Mouse (Mus musculus) neural tube, postnatal 0 days (tissue): Measurements from ENCODE around the gene Kirrel2. TPM values are rescaled to one million over a fixed set of nuclear protein-coding genes. Genes with fewer than 3 reads are reported as not detected.

Experiments
- polyA plus RNA-seq: library from polyadenylated mRNA; unstranded; fragments of >200 nt; fragmentation: Nextera tagmentation; extraction: Ambion mirVana; gene quantifications from 2 replicates; pipeline ENCODE4 v1.2.1, GENCODE M21; 2015

The Kirrel2 gene
- polyA plus RNA-seq: 0.46 and 0.90 TPM in 2 replicates

DNA sequence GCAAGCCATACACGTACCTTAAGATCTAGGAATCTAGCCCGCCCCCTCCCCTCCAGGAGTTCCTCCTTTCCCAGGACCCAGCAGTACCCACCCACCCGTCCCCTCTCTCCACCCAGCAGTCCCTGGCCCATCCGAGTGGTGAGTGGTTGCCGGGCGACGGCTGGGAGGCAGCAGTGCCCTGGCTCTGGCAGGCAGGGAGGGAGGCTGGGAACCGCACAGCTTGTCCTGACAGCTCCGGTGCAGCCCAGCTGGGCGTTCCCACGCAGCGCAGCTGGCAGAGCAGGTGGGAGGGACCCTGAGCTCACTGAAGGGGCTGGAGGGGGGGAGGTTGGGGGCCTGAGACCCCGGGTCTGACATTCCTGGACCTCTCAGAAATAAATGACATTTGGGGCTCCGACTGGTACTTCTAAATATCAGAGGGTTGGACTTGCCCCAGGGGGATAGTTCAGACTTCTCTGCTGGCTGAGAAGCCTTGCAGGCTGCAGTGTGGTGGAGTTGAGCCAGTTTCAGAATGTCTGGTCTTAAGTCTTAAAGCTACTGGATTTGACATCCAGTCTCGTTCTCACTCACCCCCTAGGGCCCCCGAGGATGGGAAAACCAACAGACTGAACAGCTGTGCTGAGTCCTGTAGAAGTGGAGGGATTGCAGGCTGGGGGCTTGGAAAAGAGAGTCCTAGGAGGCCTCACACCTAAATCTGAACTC is at the start of gene Kirrel2, which contains the start of gene Nphs1:
Gene Kirrel2 (minus strand): TSS at position 62 of the 702 bp plus-strand sequence.
Gene Nphs1 (plus strand): TSS at position 687 of the 702 bp plus-strand sequence.

DNA sequence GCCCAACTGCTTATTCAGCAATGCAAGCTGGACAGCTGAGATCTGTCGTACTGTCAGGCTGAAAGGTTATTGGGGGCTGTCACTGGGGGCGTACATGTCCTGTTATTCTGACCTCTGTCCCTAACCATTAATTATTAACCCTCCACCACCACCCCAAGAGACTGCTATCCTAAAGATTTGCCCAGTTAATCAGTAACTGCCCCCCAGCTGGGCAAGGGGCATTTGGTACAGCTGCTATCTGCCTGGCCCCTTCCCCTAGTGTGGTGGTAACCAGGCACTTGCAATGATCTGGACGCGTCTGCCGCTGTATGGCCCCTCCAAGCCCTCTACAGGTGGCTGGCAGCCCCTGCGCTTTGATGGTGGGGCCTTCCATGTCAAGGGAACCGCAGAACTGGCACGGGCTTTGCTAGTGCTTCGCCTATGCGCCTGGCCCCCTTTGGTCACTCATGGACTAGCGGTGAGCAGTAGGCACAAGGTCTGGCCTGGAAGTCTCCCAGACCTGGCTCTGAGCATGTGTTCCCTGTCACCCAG is 36.0 kb upstream of the Kirrel2 start, which contains the start of gene Prodh2:
Gene Prodh2 (plus strand): TSS at position 222 of the 531 bp plus-strand sequence.

DNA sequence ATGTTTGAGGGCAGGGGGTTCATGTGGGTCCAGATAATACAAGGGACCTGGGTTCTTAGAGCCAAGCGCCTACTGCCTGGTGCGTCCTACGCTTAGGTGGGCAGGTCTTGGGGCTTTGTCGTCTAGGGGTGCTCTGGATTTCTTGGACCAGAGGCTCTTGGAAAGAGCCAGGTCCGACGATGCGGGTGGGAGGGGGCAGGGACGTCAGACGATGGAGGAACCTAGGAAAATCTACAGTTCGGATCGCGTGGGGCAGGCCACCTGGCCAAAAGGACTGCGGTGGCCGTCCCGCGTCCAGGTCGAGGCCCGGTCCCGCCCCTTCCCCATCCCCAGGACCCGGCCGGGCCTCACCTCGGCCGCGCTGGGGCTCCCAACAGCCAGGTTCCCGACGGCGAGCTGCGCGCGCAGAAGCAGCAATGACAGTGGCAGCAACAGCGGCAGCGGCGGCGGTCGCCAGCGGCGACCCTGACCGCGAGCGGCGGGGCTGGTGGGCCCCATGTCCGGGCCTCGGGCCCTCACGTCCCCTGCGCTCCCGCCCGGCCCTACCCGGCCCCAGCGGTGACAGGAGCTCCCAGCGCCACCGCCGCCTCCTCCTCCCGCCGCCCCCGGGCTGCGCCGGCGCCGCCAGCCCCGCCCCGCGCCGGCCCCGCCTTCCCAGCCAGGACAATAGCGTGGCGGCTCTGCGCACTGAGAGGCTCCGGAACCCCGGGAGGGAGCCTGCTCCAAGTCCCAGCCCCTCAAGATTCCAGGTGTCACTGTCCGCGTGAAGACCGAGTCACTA is 12.3 kb downstream of the Kirrel2 start, which contains the start of gene Aplp1:
Gene Aplp1 (minus strand): TSS at position 565 of the 781 bp plus-strand sequence.

DNA sequence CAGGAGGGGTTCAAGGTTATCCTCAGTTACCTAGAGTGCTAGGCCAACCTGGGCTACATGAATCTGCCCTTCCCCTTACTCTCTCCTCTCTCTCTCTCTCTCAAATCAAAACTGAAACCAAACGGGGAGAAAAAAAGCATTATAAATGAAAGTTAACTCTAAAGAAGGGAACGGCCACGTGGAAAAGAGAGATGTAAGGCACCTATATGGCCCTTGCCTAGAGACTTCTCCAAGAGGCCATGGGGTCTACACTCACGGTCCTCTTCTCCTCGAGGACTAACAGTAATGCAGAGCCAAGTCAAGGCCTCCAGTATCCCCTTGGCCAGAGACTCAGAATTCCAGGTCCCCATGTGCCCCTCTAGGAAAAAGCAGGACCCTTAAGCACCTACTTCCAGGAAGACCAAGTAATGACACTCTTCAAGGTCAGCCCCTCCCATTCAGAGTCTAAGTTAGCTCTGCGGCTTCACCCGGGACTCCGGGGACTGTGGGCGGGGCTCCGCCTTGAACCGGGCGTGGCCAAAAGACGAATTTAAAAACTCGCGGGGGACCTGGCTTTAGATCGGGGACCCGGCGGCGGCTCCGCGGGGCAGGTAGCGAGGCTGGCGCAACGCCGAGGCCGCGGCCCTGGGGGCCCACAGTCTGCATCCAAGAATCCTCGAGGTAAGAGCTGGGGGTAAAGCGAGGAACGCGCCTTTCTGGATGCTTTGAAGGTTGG is 36.2 kb downstream of the Kirrel2 start, which contains the start of gene Nfkbid:
Gene Nfkbid (plus strand): TSS at position 558 of the 715 bp plus-strand sequence.

DNA sequence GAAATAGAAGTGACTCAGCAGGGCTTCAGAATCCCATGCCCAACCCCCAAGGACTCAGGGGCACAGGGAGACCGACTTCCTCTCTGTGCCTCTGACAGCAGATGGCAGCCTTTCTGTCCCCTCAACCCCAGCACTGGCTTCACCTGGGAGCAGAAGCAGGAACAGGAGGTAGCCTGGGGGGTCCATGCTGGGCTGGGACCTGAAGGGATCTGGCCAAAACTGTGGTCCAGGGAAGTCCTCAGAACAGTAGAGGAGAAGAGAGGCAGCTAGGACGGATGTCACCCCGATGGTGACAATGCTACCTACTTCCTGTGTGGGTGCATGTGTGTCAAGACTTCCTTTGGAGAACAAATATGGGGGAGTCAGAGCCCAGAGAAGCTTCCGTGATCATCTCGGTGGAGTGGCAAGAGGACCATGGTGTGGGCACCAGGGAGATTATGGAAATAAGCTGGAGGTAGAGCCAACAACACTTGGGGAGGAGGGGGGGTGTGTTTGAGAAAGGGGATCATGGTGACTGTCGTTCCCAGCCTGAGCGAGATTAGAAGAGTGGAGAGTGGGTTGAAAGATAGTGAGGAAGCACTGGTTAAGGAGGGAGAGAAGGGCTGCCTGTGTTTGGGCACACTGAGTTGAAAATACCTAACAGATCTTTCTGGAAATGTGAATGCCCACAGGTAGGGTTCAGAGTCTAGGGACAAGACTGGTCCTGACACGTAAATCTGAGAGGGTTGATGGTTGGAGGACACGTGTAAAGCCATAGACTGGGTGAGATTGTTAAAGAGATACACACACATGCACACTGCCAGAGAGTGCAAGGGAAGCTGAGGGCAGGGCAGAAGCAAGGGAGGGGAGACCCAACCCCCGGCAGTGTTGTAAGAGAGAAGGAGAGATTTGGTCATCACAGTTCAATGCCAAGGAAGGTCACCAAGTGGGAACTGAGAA is 37.7 kb downstream of the Kirrel2 start, which contains the start of gene Hcst:
Gene Hcst (minus strand): TSS at position 294 of the 939 bp plus-strand sequence.

DNA sequence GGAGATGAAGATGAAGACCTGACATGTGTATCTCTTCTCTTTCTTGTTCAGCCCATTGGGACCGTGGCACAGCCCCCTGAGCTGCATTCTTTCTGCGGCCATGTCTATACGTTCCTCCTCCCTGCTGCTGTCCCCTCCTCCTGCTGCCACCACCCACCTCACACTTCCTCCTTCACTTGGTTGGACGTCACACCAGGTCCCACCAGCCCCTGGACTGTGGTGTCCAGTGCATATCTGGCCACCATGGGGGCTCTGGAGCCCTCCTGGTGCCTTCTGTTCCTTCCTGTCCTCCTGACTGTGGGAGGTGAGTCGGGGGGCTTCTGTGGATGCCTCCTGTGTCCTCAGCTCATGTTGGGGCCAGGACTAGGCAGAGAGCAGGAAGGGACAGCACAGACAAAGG is 43.9 kb downstream of the Kirrel2 start, which contains the start of gene Tyrobp:
Gene Tyrobp (plus strand): TSS at position 165 of the 400 bp plus-strand sequence.

Other genes with a start within 250 kb of the Kirrel2 start
- gene Polr2i, start 225.7 kb downstream of the Kirrel2 start, polyA plus RNA-seq: 188 and 198 TPM in 2 replicates
- gene Tbcb, start 225.4 kb downstream of the Kirrel2 start, polyA plus RNA-seq: 477 and 510 TPM in 2 replicates
- not detected in 2 replicates for gene Ovol3, start 222.0 kb downstream of the Kirrel2 start, polyA plus RNA-seq
- 0.57 and 0.79 TPM in 2 replicates for gene Thap8, start 177.6 kb downstream of the Kirrel2 start, polyA plus RNA-seq
- gene Wdr62, start 177.3 kb downstream of the Kirrel2 start, polyA plus RNA-seq: 3.5 TPM in 2 replicates
- 106 and 124 TPM in 2 replicates for gene Clip3, start 166.0 kb downstream of the Kirrel2 start, polyA plus RNA-seq
- gene Alkbh6, start 149.0 kb downstream of the Kirrel2 start, polyA plus RNA-seq: 129 and 146 TPM in 2 replicates
- 12.1 and 14.5 TPM in 2 replicates for gene Syne4, start 142.9 kb downstream of the Kirrel2 start, polyA plus RNA-seq
- not detected in 2 replicates for gene E130208F15Rik, start 135.9 kb downstream of the Kirrel2 start, polyA plus RNA-seq
- gene Sdhaf1, start 133.8 kb downstream of the Kirrel2 start, polyA plus RNA-seq: 20.0 and 20.8 TPM in 2 replicates
- gene Lrfn3, start 94.9 kb downstream of the Kirrel2 start, polyA plus RNA-seq: 17.5 and 17.7 TPM in 2 replicates
- gene Tyrobp, start 43.9 kb downstream of the Kirrel2 start, polyA plus RNA-seq: 65.9 and 77.3 TPM in 2 replicates
- gene Hcst, start 37.8 kb downstream of the Kirrel2 start, polyA plus RNA-seq: 0.81 and 1.1 TPM in 2 replicates
- 2.8 and 3.3 TPM in 2 replicates for gene Nfkbid, start 36.0 kb downstream of the Kirrel2 start, polyA plus RNA-seq
- gene Aplp1, start 12.2 kb downstream of the Kirrel2 start, polyA plus RNA-seq: 663 and 695 TPM in 2 replicates
- gene Nphs1, start 625 bp upstream of the Kirrel2 start, polyA plus RNA-seq: 0.06 and 0.13 TPM in 2 replicates
- gene Prodh2, start 35.9 kb upstream of the Kirrel2 start, polyA plus RNA-seq: 0.43 TPM in 1 of 2 replicates, not detected in the other
- gene Arhgap33, start 77.4 kb upstream of the Kirrel2 start, polyA plus RNA-seq: 45.5 and 62.8 TPM in 2 replicates
- gene Hspb6, start 94.5 kb upstream of the Kirrel2 start, polyA plus RNA-seq: 19.0 and 20.8 TPM in 2 replicates
- 3.0 and 4.7 TPM in 2 replicates for gene Proser3, start 94.6 kb upstream of the Kirrel2 start, polyA plus RNA-seq
- 51.7 and 55.9 TPM in 2 replicates for gene Lin37, start 102.1 kb upstream of the Kirrel2 start, polyA plus RNA-seq
- gene U2af1l4, start 105.6 kb upstream of the Kirrel2 start, polyA plus RNA-seq: 102 and 106 TPM in 2 replicates
- 6.7 and 8.0 TPM in 2 replicates for gene Gm49396, start 105.7 kb upstream of the Kirrel2 start, polyA plus RNA-seq
- gene Psenen, start 105.9 kb upstream of the Kirrel2 start, polyA plus RNA-seq: 161 and 167 TPM in 2 replicates
- 1.6 and 4.3 TPM in 2 replicates for gene Igflr1, start 107.7 kb upstream of the Kirrel2 start, polyA plus RNA-seq
- 5.3 and 8.5 TPM in 2 replicates for gene Kmt2b, start 131.0 kb upstream of the Kirrel2 start, polyA plus RNA-seq
- gene Zbtb32, start 141.2 kb upstream of the Kirrel2 start, polyA plus RNA-seq: 0.20 and 0.44 TPM in 2 replicates
- gene Upk1a, start 155.2 kb upstream of the Kirrel2 start, polyA plus RNA-seq: 0.31 and 0.53 TPM in 2 replicates
- 1,537 and 1,621 TPM in 2 replicates for gene Cox6b1, start 168.5 kb upstream of the Kirrel2 start, polyA plus RNA-seq
- gene Etv2, start 178.2 kb upstream of the Kirrel2 start, polyA plus RNA-seq: 0.14 TPM in 1 of 2 replicates, not detected in the other
- gene Rbm42, start 192.6 kb upstream of the Kirrel2 start, polyA plus RNA-seq: 120 and 125 TPM in 2 replicates
- gene Haus5, start 207.3 kb upstream of the Kirrel2 start, polyA plus RNA-seq: 16.8 and 18.2 TPM in 2 replicates
- not detected in 2 replicates for gene Pmis2, start 213.9 kb upstream of the Kirrel2 start, polyA plus RNA-seq
- gene 2200002J24Rik, start 241.2 kb upstream of the Kirrel2 start, polyA plus RNA-seq: not detected in 2 replicates